Mouse (Mus musculus): ENCODE measurements at regions not wholly inside any gene's neighbourhood (a gene's known extent, or its start where the extent isn't known, plus 50 kb on each side); places are given as distances from the start of the nearest gene placed in this dataset.

GRCm38 (mm10) chr11:19554947-19555770, 369.0 kb upstream of the Spred2 start:
- DNase-seq (ENCODE audit: low read depth in 1 of 2, low spot score in 2 of 2) = no peak

GRCm38 (mm10) chr11:19560452-19560851, 363.7 kb upstream of the Spred2 start:
- no peak for DNase-seq (ENCODE audit: low read depth in 1 of 2, low spot score in 2 of 2)

GRCm38 (mm10) chr11:19562668-19563067, 361.5 kb upstream of the Spred2 start:
- no peak for DNase-seq (ENCODE audit: low read depth in 1 of 2, low spot score in 2 of 2)

GRCm38 (mm10) chr11:19585228-19585627, 338.9 kb upstream of the Spred2 start:
- DNase-seq (ENCODE audit: low read depth in 1 of 2, low spot score in 2 of 2) = no peak

- DNase-seq (ENCODE audit: low read depth in 1 of 2, low spot score in 2 of 2) = no peak
Measured at GRCm38 (mm10) chr11:19592506-19593355, 331.4 kb upstream of the Spred2 start.

- no peak for DNase-seq (ENCODE audit: low read depth in 1 of 2, low spot score in 2 of 2)
Measured at GRCm38 (mm10) chr11:19595107-19595506, 329.1 kb upstream of the Spred2 start.

- no peak for DNase-seq (ENCODE audit: low read depth in 1 of 2, low spot score in 2 of 2)
Measured at GRCm38 (mm10) chr11:19596336-19596735, 327.8 kb upstream of the Spred2 start.

- DNase-seq (ENCODE audit: low read depth in 1 of 2, low spot score in 2 of 2) = no peak
Measured at GRCm38 (mm10) chr11:19599433-19599832, 324.7 kb upstream of the Spred2 start.

- DNase-seq (ENCODE audit: low read depth in 1 of 2, low spot score in 2 of 2) = no peak
Measured at GRCm38 (mm10) chr11:19601216-19601938, 322.8 kb upstream of the Spred2 start.

GRCm38 (mm10) chr11:19602496-19602895, 321.7 kb upstream of the Spred2 start:
- no peak for DNase-seq (ENCODE audit: low read depth in 1 of 2, low spot score in 2 of 2)

- DNase-seq (ENCODE audit: low read depth in 1 of 2, low spot score in 2 of 2) = no peak
Measured at GRCm38 (mm10) chr11:19605602-19606001, 318.6 kb upstream of the Spred2 start.

GRCm38 (mm10) chr11:19606943-19607342, 317.2 kb upstream of the Spred2 start:
- DNase-seq (ENCODE audit: low read depth in 1 of 2, low spot score in 2 of 2) = no peak

- no peak for DNase-seq (ENCODE audit: low read depth in 1 of 2, low spot score in 2 of 2)
Measured at GRCm38 (mm10) chr11:19607941-19608340, 316.2 kb upstream of the Spred2 start.

GRCm38 (mm10) chr11:19608523-19608922, 315.7 kb upstream of the Spred2 start:
- DNase-seq (ENCODE audit: low read depth in 1 of 2, low spot score in 2 of 2) = no peak

- no peak for DNase-seq (ENCODE audit: low read depth in 1 of 2, low spot score in 2 of 2)
Measured at GRCm38 (mm10) chr11:19610559-19610958, 313.6 kb upstream of the Spred2 start.

- no peak for DNase-seq (ENCODE audit: low read depth in 1 of 2, low spot score in 2 of 2)
Measured at GRCm38 (mm10) chr11:19611217-19611616, 313.0 kb upstream of the Spred2 start.

GRCm38 (mm10) chr11:19616520-19616919, 307.7 kb upstream of the Spred2 start:
- no peak for DNase-seq (ENCODE audit: low read depth in 1 of 2, low spot score in 2 of 2)

GRCm38 (mm10) chr11:19619494-19619893, 304.7 kb upstream of the Spred2 start:
- no peak for DNase-seq (ENCODE audit: low read depth in 1 of 2, low spot score in 2 of 2)

- DNase-seq (ENCODE audit: low read depth in 1 of 2, low spot score in 2 of 2) = no peak
Measured at GRCm38 (mm10) chr11:19631055-19631695, 293.0 kb upstream of the Spred2 start.

- DNase-seq (ENCODE audit: low read depth in 1 of 2, low spot score in 2 of 2) = no peak
Measured at GRCm38 (mm10) chr11:19632477-19632876, 291.7 kb upstream of the Spred2 start.

GRCm38 (mm10) chr11:19633621-19634020, 290.6 kb upstream of the Spred2 start:
- DNase-seq (ENCODE audit: low read depth in 1 of 2, low spot score in 2 of 2) = no peak
